Comparison of ENCODE assay signal across 34 mouse cellular contexts in the genomic region with DNA sequence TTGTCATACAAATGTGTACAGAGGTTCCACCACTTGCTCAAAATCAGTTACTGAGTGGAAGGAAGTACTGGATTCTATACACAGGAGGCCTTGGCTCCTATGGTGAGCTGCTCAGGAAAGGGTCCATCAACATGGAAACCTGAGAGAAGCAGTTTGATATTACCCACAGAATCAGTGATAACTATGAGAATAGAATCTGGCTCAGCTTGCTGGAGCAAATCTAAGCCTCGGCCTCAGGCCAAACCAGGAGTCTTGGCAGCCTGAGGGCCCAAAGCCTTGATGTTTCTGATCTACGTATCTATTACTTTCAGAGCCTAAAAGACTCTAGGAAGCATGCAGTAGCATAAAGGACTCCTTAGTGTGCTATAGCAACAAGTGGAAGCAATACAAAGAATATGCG.
"Had no signal": no experiment of that assay in that cellular context is flagged by ENCODE, and none has a peak within 500 bp of the region (broad histone marks: within the 10 kb centered on the region; RNA-seq: fewer than 3 reads in every experiment).

No protein-coding gene starts in this region.

- H3K4me2 ChIP-seq: heart, embryonic 12.5 days; heart, embryonic 15.5 days; hindbrain, embryonic 12.5 days; hindbrain, embryonic 13.5 days; hindbrain, embryonic 14.5 days; hindbrain, embryonic 15.5 days; intestine, embryonic 15.5 days; kidney, embryonic 15.5 days had no signal

- H3K9ac ChIP-seq: heart, embryonic 12.5 days; heart, embryonic 15.5 days; hindbrain, embryonic 12.5 days; hindbrain, embryonic 13.5 days; hindbrain, embryonic 14.5 days; hindbrain, embryonic 15.5 days; intestine, embryonic 15.5 days; kidney, embryonic 15.5 days had no signal

- H3K36me3 ChIP-seq: heart, embryonic 15.5 days; hindbrain, embryonic 10.5 days; hindbrain, embryonic 12.5 days; hindbrain, embryonic 13.5 days; hindbrain, embryonic 15.5 days; intestine, embryonic 15.5 days had no signal

- H3K4me1 ChIP-seq: hindbrain, embryonic 13.5 days; hindbrain, embryonic 15.5 days; intestine, embryonic 15.5 days; kidney, embryonic 15.5 days had no signal

- ATAC-seq: hindbrain, embryonic 16.5 days; hindbrain, postnatal 0 days; inflammation-experienced regulatory T-cells, adult 6 months; intestine, embryonic 15.5 days; intestine, embryonic 16.5 days; intestine, postnatal 0 days had no signal

- H3K9me3 ChIP-seq: heart, embryonic 10.5 days; heart, embryonic 12.5 days; heart, embryonic 15.5 days; hindbrain, embryonic 10.5 days; hindbrain, embryonic 12.5 days; hindbrain, embryonic 13.5 days; hindbrain, embryonic 15.5 days; intestine, embryonic 15.5 days; kidney, embryonic 15.5 days had no signal

- H3K27me3 ChIP-seq: heart, embryonic 12.5 days; heart, embryonic 15.5 days; hindbrain, embryonic 12.5 days; hindbrain, embryonic 13.5 days; hindbrain, embryonic 15.5 days; intestine, embryonic 15.5 days; kidney, embryonic 15.5 days had no signal

- H3K4me3 ChIP-seq: heart, embryonic 10.5 days; heart, embryonic 12.5 days; heart, embryonic 15.5 days; hindbrain, embryonic 10.5 days; hindbrain, embryonic 12.5 days; hindbrain, embryonic 13.5 days; hindbrain, embryonic 15.5 days; intestine, embryonic 15.5 days; kidney, embryonic 15.5 days; layer of hippocampus, adult 2 months; left cerebral cortex, adult 2 months had no signal

- DNase-seq: heart, postnatal 10 days; heart, postnatal 14 days; heart, postnatal 36 days; heart, postnatal 4 days; kidney, adult 11 months; kidney, adult 18-20 months; kidney, adult 2 months; kidney, adult 8-10 months; kidney, adult 9 months; kidney, postnatal 10 days; kidney, postnatal 14 days; kidney, postnatal 25 days; kidney, postnatal 36 days; kidney, postnatal 4 days; layer of hippocampus, adult 9-11 months; layer of hippocampus, postnatal 36 days had no signal

- H3K27ac ChIP-seq: heart, embryonic 10.5 days; heart, embryonic 15.5 days; hindbrain, embryonic 10.5 days; hindbrain, embryonic 12.5 days; hindbrain, embryonic 13.5 days; hindbrain, embryonic 14.5 days; hindbrain, embryonic 15.5 days; hindbrain, postnatal 0 days; intestine, embryonic 15.5 days; kidney, embryonic 15.5 days; kidney, postnatal 0 days; layer of hippocampus, adult 2 months; left cerebral cortex, adult 2 months had no signal
